Mouse (Mus musculus) neural tube, embryonic 13.5 days (tissue): ENCODE measurements around the gene Zfp148. TPM values are rescaled to one million over a fixed set of nuclear protein-coding genes. Genes with fewer than 3 reads are reported as not detected.

ENCODE experiments used
- polyA plus RNA-seq: library from polyadenylated mRNA; unstranded; fragments of >200 nt; fragmentation: Nextera tagmentation; extraction: Ambion mirVana; gene quantifications from 2 replicates; pipeline ENCODE4 v1.2.1, GENCODE M21; 2015

Zfp148 gene
- polyA plus RNA-seq, 1 experiment from 2014 or later: 50.2 TPM

Other genes with a start within 250 kb of the Zfp148 start
- gene Osbpl11, start 195.8 kb upstream of the Zfp148 start, polyA plus RNA-seq: 18.5 and 19.3 TPM in 2 replicates
- 81.5 and 86.7 TPM in 2 replicates for gene Snx4, start 129.4 kb upstream of the Zfp148 start, polyA plus RNA-seq
- 0.23 and 0.53 TPM in 2 replicates for gene Slc12a8, start 136.5 kb downstream of the Zfp148 start, polyA plus RNA-seq